Mouse (Mus musculus) neural tube, embryonic 15.5 days (tissue): ENCODE data around the gene Krr1. TPM values are rescaled to one million over a fixed set of nuclear protein-coding genes. Genes with fewer than 3 reads are reported as not detected.
A peak's percentile ranks its signal among the peaks of the same experiment; 100 is the strongest.

Experiments used
- ATAC-seq: fragments of 200-750 bp; cut with Nextera tagmentation; 2 replicates; pipeline ENCODE4 v1.8.0; 2017; ENCODE audit warnings: mild to moderate bottlenecking, moderate TSS enrichment, moderate library complexity; ENCODE audit not compliant: low FRiP score
- H3K27ac ChIP-seq: fragments of 300-500 bp; sonication (generic); replicated peaks from 2 replicates; pipeline ENCODE4 v1.5.1; 2015; ENCODE audit warnings: mild to moderate bottlenecking, inconsistent platforms
- H3K27me3 ChIP-seq: fragments of 300-500 bp; sonication (generic); replicated peaks from 2 replicates; pipeline ENCODE4 v1.6.1; 2015; ENCODE audit warnings: inconsistent platforms
- H3K36me3 ChIP-seq: fragments of 300-500 bp; sonication (generic); 2 replicates; pipeline ENCODE4 v1.6.1; 2015; ENCODE audit warnings: inconsistent platforms
- H3K4me1 ChIP-seq: fragments of 300-500 bp; sonication (generic); 2 replicates; pipeline ENCODE4 v1.6.1; 2015; ENCODE audit warnings: inconsistent platforms
- H3K4me2 ChIP-seq: fragments of 300-500 bp; sonication (generic); 2 replicates; pipeline ENCODE4 v1.6.1; 2015; ENCODE audit warnings: inconsistent platforms, mild to moderate bottlenecking, moderate library complexity
- H3K4me3 ChIP-seq: fragments of 300-500 bp; sonication (generic); replicated peaks from 2 replicates; pipeline ENCODE4 v1.5.1; 2015; ENCODE audit warnings: mild to moderate bottlenecking, inconsistent platforms
- H3K9ac ChIP-seq: fragments of 300-500 bp; sonication (generic); replicated peaks from 2 replicates; pipeline ENCODE4 v1.6.1; 2015; ENCODE audit warnings: mild to moderate bottlenecking, inconsistent platforms
- H3K9me3 ChIP-seq: fragments of 300-500 bp; sonication (generic); replicated peaks from 2 replicates; pipeline ENCODE4 v1.6.1; 2016; ENCODE audit warnings: inconsistent platforms
- WGBS: fragments of 180-500 bp; shearing (Covaris S2); methylation state at CpG from one replicate; pipeline ENCODE4 v1.1.7; 2015; ENCODE audit warnings: mixed read lengths; 5-methylcytosine and 5-hydroxymethylcytosine counted together
- polyA plus RNA-seq: library from polyadenylated mRNA; unstranded; fragments of >200 nt; fragmentation: Nextera tagmentation; extraction: Ambion mirVana; gene quantifications from 2 replicates; pipeline ENCODE4 v1.2.1, GENCODE M21; 2015

Gene Krr1
- polyA plus RNA-seq = 31.2 and 34.8 TPM in 2 replicates

DNA sequence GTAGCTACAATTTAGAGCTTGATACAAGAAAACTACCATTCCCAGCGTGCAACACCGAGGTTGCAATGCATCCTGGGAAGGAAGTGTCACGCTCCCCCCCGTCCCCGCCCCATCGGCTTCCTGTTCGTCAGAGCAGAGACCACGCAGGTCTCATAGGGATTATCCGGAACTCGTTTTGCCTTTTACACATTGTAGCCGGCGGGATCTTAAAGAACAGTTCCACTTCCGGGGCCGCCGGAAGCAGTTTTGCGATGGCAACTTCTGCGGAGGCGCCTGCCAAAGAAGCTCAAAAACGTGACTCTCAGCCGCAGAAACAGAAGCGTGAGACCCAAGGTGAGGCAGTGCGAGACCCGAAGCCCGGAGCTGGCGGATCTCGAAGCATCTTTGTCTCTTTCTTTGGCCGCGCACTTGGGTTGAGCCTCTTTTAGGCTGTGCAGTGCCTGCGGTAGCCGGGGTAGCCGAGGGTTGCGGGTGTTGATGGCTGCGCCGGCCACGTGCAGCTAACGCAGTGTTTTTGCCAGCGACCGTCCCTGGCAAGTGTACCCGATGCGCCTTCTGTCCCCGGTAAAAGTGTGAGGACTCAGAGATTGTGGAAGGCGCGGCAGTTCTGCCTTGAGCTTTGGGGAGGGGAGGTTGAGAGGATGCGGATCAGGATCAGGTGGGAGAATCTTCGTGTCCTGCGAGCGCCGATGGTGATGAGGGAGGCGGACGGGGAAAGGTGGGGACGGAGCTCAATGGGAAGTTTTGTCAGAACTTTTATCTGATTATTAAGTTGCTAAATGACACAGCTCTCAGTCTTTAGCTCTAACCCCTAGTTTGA lies at the start of gene Krr1:
Gene Krr1 (plus strand): TSS at position 123 of the 820 bp plus-strand sequence.
- Histone ChIP-seq H3K4me2 (peak within 1 kb of the TSS; percentile 79), H3K36me3 (peaks cover 13% of the 10 kb centered on the region; the same call in 1 of the 2 replicates), H3K4me3 (peak within 1 kb of the TSS; percentile 89), H3K9ac (peak within 1 kb of the TSS; percentile 80), H3K27ac (peak within 1 kb of the TSS; percentile 75), H3K27me3 (no peaks in the 10 kb centered on the region), H3K9me3 (no peaks in the 10 kb centered on the region), H3K4me1 (peaks cover 13% of the 10 kb centered on the region)
- ATAC-seq = peak; percentile 96
- under 1% methylated on average over 51 of the region's 51 CpGs for WGBS

DNA sequence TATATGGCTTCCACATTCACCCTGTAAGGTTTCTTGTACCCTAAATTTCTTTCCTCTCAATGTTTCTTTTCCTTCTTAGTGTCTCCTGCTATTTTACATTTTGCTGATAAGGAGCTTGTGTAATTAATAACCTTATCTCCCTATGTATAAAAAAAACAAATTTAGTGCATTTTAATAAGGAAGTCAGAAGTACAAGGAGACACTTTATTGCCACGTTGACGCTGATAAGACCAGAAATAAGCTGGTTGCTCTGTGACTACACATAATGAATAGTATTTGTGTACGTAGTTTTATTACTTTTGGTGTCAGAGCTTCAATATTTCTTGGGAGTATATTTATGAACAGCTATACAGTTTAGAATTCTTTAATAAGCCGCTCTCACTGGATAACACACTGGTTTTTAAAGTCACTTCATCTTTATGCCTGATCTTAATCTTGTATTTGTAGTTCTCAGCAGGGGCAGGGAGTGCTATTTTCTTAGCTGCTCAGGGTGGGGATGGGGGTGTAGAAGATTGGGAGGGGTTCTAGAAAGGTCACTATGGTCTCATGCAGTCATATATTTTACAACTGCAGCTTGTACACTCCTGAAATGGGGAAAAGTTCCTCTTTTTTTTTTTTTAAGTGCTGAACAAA lies 48.8 kb upstream of the Krr1 start:
- ATAC-seq = no peak
- WGBS = 61% methylated on average over 4 of the region's 4 CpGs
- H3K4me1 ChIP-seq = peaks cover 27% of the 10 kb centered on the region
- no peaks in the 10 kb centered on the region for H3K9me3 ChIP-seq
- H3K9ac ChIP-seq = no peak overlapping the region
- H3K4me2 ChIP-seq = no peak overlapping the region
- no peaks in the 10 kb centered on the region for H3K27me3 ChIP-seq
- H3K27ac ChIP-seq = no peak overlapping the region
- no peaks in the 10 kb centered on the region for H3K36me3 ChIP-seq
- H3K4me3 ChIP-seq = no peak overlapping the region

DNA sequence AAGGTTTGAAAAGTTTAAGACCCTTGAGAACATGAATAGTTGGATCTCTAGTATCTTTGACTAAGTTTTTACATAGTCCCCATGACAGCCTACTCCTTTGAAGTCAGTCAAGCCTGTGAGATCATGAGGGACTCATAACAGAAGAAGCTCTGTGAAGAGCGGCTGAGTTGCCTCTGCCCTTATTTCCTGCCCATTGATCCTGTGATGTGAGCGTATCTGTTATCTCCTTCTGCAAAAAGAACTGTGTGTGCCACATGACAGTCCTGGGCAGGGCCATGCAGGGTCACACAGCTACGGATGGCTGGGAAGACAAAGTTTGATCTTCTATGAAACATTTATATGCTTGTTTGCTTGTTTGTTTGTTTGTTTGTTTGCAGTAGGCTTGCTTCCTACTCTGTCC lies 48.3 kb upstream of the Krr1 start:
- ATAC-seq = no peak

DNA sequence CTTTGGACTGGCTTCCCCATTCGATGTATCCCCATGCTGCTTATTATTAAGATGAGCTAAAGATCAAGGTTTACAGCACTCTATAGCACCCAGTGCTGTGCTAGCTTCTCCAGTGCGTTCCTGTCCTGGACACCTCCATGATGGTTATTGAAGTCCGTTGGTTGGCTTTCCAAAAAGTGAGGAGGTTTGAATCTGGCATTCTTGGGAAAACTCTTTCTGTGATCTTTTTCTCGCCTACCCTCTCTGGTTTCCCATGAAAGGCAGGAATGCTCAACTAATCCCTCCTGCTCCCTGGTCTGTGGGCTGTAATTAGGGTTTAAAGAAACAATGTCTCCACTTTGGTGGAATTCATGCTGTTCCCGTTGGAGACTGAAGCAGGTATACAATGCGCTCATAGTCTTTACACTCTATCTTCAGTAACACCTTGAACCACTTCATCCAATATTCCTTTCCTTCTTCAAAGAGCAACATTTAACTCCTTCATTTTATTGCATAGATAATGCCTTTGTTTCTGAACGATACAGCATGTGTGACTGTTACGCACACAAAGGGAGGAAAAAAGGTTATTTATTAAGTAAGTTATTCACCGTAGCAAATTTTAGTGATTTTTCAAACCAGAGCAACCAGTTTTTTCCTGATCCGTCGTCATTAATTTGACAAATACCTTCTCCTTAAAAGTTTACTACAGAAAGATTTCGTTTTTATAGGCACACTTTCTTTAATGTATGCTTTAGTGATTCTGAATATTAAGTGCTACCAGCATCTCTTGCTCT lies 47.6 kb upstream of the Krr1 start:
- peak overlapping the region; percentile 50 for H3K4me2 ChIP-seq
- 38% methylated on average over 12 of the region's 12 CpGs for WGBS
- ATAC-seq = 0 out of 2 replicates have a peak, but pooled peaks have one; percentile 16
- peak overlapping the region; percentile 66 for H3K27ac ChIP-seq
- no peaks in the 10 kb centered on the region for H3K9me3 ChIP-seq
- no peaks in the 10 kb centered on the region for H3K27me3 ChIP-seq
- H3K9ac ChIP-seq = no peak overlapping the region
- peak overlapping the region; percentile 14; the same call in 1 of the 2 replicates for H3K4me3 ChIP-seq
- no peaks in the 10 kb centered on the region for H3K36me3 ChIP-seq
- peaks cover 37% of the 10 kb centered on the region for H3K4me1 ChIP-seq

More for the DNA sequence above, 48.3 kb upstream of the Krr1 start:
- H3K4me2 ChIP-seq = no peak overlapping the region
- 53% methylated on average over 3 of the region's 3 CpGs for WGBS
- no peak overlapping the region for H3K27ac ChIP-seq
- no peak overlapping the region for H3K9ac ChIP-seq
- H3K4me1 ChIP-seq = peaks cover 33% of the 10 kb centered on the region
- H3K4me3 ChIP-seq = no peak overlapping the region
- no peaks in the 10 kb centered on the region for H3K27me3 ChIP-seq
- H3K36me3 ChIP-seq = no peaks in the 10 kb centered on the region
- H3K9me3 ChIP-seq = no peaks in the 10 kb centered on the region

DNA sequence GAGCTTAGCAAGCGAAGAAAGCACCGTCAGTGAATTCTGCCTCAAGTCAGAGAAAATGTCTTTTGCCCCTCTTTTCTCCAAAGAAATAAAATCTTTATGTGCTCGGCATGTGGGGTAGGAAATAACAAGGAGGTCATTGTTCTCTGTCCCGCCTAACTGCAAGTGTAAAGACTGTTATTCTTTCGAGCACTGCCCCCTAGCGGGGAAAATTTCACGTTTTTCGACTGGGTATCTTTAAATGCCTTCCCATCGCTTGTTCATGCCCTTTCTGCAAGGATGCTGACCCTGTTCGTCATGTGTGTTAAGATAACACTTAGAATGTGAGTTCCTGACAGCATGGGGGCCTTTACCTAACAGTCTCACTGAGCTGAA lies 47.0 kb upstream of the Krr1 start:
- 2% methylated on average over 10 of the region's 10 CpGs for WGBS

DNA sequence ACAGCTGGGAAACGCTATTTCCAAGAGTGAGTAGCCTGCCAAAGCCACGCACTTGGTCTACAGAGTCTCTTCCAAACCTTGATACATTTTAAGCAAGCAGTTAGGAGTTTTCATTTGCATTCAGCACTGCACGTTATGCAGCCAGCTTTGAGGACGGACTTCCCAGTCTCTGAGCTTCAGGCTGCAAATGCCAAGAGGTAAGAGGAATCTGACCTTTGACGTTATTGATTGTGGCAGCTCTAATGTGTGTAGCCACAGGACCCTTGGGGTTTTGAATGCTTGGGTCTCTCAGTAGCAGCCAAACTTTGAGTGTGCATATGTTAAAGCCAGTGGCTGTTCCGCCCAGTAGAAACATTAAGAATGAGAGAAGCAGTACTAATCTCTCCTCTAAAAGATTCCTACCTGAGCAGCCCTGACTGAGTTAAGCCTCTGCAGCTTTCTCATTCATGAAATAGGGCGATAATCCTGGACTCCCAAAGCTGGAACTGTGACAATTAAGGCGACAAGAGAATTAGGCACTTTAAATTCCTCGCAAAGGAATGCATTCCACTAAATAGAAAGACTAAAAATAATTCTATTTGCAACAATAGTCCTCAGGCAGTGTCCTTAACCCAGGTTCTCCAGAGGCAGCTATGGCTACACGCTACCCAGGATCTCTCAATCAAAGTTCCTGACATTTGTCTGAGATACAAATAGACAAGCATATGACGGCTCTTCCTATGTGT lies 39.7 kb upstream of the Krr1 start:
- H3K27me3 ChIP-seq = no peaks in the 10 kb centered on the region
- no peak overlapping the region for H3K27ac ChIP-seq
- peaks cover 31% of the 10 kb centered on the region for H3K4me1 ChIP-seq
- no peaks in the 10 kb centered on the region for H3K9me3 ChIP-seq
- H3K4me3 ChIP-seq = no peak overlapping the region
- ATAC-seq = no peak
- WGBS = 52% methylated on average over 11 of the region's 11 CpGs
- no peak overlapping the region for H3K4me2 ChIP-seq
- no peaks in the 10 kb centered on the region for H3K36me3 ChIP-seq
- H3K9ac ChIP-seq = no peak overlapping the region

More for the DNA sequence above, 47.0 kb upstream of the Krr1 start:
- Histone ChIP-seq H3K9me3 (no peaks in the 10 kb centered on the region), H3K9ac (no peak overlapping the region), H3K27me3 (no peaks in the 10 kb centered on the region), H3K4me2 (peak overlapping the region; percentile 50), H3K36me3 (no peaks in the 10 kb centered on the region), H3K27ac (peak overlapping the region; percentile 66; the same call in 1 of the 2 replicates), H3K4me1 (peaks cover 37% of the 10 kb centered on the region), H3K4me3 (peak overlapping the region; percentile 14; the same call in 1 of the 2 replicates)
- peak; percentile 73; the same call in 1 of the 2 replicates for ATAC-seq

DNA sequence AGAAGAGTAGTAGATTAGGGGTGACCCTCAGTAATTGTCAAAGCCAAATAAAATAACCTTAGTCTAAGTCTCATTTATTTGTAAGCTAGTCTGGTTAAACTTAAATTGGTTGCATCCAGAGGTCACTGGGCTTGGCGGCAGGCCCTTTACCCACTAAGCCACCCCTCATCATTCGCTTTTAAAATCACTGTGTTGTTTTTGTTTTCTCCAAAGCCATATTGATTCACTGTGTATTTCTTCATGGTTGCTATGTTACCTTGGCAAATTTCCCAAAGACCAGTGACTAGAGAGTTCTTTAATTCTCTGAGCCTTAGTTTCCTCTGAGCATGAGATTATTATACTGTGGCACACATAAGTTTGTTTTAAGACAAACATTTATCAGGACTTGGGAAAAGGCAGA lies 37.3 kb upstream of the Krr1 start:
- 50% methylated on average over 2 of the region's 2 CpGs for WGBS
- H3K9ac ChIP-seq = no peak overlapping the region
- ATAC-seq = no peak
- H3K27ac ChIP-seq = no peak overlapping the region
- H3K4me1 ChIP-seq = peaks cover 18% of the 10 kb centered on the region
- H3K27me3 ChIP-seq = no peaks in the 10 kb centered on the region
- no peaks in the 10 kb centered on the region for H3K9me3 ChIP-seq
- no peak overlapping the region for H3K4me3 ChIP-seq
- no peak overlapping the region for H3K4me2 ChIP-seq
- no peaks in the 10 kb centered on the region for H3K36me3 ChIP-seq

DNA sequence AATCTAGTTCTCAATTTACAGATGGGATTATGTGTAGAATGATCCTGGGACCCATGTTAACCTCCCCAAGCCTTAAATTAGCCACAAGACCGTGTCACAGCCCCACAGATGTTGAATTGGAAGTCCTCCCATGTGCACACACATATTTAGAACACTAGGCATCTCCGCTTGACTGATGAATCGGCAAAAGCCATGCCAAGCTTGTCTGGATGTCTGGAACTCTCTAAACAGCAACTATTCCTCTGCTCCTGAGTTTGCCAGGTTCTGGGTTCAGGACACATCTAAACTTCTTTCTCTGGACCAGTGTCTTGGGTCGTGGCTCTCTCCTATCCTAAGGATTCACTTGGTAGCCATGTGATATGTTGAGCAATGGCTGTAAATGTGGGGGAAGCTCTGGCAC lies 36.4 kb upstream of the Krr1 start:
- Histone ChIP-seq H3K27me3 (no peaks in the 10 kb centered on the region), H3K4me1 (peaks cover 18% of the 10 kb centered on the region), H3K4me3 (no peak overlapping the region), H3K36me3 (no peaks in the 10 kb centered on the region), H3K27ac (no peak overlapping the region), H3K9ac (no peak overlapping the region), H3K4me2 (no peak overlapping the region), H3K9me3 (no peaks in the 10 kb centered on the region)
- WGBS = 77% methylated on average over 4 of the region's 4 CpGs
- ATAC-seq = no peak

DNA sequence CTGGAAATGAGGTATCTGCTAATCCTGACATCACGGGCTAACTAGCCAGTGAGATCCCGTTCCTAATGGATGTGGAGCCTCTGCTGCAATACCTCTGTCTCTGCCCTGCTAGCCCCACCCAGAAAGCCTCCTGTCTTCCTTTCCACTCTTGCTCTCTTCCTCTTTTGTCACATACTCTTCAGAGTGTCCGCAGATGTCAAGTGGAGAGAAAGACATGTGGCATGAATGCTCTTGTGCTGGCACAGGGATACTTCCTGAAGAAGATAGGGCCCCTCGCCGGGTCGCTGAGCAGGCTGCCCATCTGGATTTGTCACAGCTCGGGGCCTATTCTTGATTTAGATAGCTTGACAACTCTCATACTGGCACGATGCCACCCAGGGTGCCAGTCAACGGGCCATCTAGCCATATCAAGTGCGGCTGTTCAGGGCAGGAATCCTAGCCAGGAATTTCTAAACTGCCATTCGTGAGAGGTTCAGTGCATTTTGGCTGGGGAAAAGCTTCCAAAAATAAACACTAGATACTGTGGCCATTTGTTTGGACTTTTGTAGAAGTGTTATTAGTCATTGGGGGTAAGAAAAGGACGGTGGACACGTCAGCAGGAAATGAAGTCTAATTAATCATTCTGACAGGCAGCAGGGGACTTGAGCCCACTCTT lies 35.8 kb upstream of the Krr1 start:
- 33% methylated on average over 13 of the region's 13 CpGs for WGBS
- ATAC-seq = no peak
- H3K4me1 ChIP-seq = peaks cover 18% of the 10 kb centered on the region
- no peaks in the 10 kb centered on the region for H3K27me3 ChIP-seq
- no peak overlapping the region for H3K4me3 ChIP-seq
- H3K27ac ChIP-seq = no peak overlapping the region
- H3K9me3 ChIP-seq = no peaks in the 10 kb centered on the region
- no peaks in the 10 kb centered on the region for H3K36me3 ChIP-seq
- no peak overlapping the region for H3K4me2 ChIP-seq
- no peak overlapping the region for H3K9ac ChIP-seq

DNA sequence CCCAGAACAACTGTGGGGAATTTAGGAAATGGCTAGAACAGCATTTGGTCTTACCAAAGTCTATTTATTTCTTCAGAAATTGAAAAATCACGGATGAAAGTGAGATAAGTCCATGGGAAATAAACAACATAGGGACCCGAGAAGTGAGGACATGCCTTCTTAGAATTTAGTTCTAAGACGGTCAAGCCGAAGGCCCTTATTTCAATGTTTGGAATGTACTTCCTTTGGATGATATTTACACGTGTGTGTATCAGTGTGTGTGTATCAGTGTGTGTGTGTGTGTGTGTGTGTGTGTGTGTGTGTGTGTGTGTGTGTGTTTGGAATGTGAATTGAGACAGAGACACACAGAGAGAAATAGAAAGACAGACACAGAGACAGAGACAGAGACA lies 35.3 kb upstream of the Krr1 start:
- WGBS = 79% methylated on average over 5 of the region's 5 CpGs
- Histone ChIP-seq H3K9me3 (no peaks in the 10 kb centered on the region), H3K27me3 (no peaks in the 10 kb centered on the region), H3K36me3 (no peaks in the 10 kb centered on the region), H3K9ac (no peak overlapping the region), H3K27ac (no peak overlapping the region), H3K4me2 (no peak overlapping the region), H3K4me1 (peaks cover 18% of the 10 kb centered on the region), H3K4me3 (no peak overlapping the region)
- ATAC-seq = no peak

DNA sequence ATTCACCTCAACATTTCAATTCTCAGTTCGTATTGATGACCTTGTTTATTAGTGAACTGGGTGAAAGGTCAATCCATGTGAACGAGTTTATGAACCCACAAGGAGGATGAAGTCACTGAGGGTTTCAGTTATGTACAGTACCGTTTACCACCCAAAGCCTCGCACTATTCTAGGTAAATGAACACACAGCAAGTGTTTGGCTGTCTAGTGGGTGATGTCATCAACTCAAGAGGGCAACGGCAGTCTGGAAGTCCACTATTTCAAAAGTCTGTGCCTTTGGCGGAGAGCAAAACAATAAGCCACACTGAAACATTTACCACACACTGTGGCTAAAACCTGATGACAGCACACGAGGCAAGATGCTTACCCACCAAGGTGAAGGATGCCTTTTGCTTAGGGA lies 29.4 kb upstream of the Krr1 start:
- Histone ChIP-seq H3K9ac (no peak overlapping the region), H3K4me3 (no peak overlapping the region), H3K27me3 (no peaks in the 10 kb centered on the region), H3K4me2 (no peak overlapping the region), H3K4me1 (no peaks in the 10 kb centered on the region), H3K27ac (no peak overlapping the region), H3K9me3 (no peaks in the 10 kb centered on the region), H3K36me3 (no peaks in the 10 kb centered on the region)
- ATAC-seq = no peak
- WGBS = 85% methylated on average over 7 of the region's 7 CpGs
